Mouse (Mus musculus): ENCODE results near the gene Dnajc5.

Gene Dnajc5

DNA sequence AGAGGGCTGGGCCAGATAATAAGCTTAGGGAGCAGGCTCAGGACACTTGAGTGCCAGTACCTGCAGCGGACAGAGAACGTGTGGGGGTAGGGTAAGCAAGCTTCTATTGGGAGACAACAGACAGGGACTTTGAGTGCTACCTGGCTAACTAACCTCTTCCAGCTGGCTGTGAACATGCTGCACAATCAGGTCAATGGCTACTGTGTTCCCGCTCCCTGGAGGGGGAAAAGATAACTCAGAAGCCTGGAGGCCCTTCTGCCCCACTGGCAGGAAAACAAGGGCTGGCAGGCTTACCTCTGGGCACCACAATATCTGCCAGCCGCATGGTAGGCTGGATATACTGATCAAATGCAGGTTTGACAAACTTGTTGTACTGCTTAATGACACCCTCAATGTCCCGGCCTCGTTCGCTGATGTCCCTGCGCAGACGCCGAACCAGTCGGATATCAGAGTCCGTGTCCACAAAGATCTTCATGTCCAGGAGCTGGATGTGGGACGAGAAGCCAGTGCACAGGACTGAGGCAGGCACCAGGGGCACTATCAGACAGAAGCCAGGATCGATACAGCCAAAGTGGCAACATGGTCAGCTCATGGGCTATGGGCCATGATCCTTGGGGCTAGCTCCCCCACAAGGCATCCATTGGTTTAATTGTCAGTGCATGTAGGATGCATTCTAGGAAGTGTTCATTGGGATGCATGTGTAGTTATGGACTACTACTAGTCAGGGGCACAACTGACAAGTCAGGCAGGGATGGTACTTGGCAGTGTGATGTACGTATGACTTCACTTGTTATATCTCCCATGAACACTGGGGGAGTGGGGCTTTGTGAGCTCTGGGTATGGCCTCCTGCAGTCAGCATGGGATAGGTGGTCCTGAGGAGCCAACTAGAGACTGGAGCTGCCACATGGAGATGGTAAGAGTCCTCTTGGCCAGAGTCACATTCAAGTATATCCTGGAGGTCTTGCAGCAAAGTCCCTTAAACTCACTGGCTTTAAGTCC is 52.9 kb downstream of the Dnajc5 start:
- no peak for DNase-seq (ENCODE audit: low spot score in 2 of 2)

DNA sequence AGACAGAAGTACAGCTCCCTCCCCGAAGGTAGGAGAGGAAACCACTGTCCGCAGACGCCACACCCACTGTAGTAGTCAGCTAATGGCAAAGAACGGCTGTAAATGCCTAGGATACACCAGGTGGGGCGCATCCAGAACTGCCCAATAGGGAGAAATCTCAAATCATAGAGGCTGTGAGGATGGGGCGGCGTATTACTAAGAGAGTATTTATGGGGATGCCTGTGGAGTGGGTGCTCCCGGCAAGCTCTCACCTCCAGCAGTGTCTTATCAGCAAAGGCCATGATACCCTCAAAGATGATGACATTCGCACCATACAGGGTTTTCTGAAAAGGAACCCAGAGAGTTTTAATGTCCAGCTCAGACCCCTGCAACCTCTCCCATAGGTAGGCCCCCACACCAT is 53.7 kb downstream of the Dnajc5 start:
- DNase-seq (ENCODE audit: low spot score in 2 of 2) = no peak

DNA sequence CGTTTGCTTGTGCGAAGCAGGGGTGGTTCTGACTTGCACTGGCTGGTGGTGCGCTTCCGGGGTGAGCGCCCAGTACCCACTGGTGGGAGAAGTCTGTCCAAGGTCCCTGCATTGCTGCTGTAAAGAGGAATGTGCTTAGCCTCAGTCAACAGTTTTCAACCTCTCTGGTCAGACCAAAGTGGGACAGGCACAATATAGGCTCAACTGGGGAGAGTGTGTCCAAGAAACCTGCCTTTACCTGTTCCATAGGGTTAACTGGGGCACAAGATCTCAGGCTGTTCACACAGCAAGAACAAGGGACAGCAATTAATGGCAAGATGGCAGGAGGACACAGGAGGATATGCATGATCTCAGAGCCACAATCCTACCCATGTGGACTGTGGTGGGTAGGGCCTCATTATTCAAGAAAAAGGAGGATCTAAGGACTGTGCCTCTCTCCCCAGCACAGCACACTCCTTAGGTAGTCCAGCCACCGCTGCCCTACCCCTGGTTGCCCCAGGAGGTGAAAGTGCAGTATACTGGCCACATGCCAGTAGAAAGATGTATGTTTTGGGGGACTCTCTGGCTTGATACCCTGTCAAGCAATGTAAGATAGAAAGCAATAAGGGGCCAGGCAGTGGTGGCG is 54.7 kb downstream of the Dnajc5 start:
- DNase-seq (ENCODE audit: low spot score in 2 of 2) = no peak

DNA sequence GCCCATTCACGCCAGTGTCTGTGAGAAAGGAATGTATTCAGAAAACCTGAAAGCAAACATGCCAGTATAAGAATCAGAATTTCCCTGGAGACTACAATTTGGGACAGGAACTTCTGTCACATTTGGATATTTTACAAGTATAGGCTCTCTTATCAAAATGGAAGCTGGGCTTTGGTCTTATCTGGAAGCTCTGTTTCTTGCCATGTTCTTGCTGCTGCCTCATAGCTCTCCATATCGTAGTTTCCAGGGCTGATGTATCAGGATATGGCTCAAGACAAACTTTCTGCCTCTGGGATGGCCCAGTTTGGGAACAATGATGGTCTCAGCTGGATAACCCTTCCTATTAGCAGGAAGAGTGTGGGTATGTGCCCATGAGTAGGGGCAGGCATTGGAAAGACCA is 56.3 kb downstream of the Dnajc5 start:
- no peak for DNase-seq (ENCODE audit: low spot score in 2 of 2)

DNA sequence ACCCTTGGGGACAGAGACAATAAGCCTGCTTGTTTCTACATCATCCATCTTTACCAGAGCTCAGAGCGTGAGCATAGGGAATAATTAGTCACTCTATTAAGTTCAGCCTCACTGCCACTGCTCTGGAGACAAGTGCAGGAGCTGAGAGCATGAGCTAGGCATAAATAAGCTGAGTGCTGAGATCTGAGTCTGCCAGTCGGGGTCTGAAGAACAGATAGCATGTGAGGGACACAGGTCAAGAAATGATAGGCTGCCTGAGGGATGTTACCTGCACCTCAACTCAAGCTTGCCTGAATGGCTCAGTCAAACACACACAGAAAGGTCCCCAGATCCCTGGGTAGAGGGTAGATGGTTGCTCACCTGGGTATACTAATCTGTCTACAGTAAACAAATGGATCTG is 56.8 kb downstream of the Dnajc5 start:
- no peak for DNase-seq (ENCODE audit: low spot score in 2 of 2)

GRCm38 (mm10) chr2:181577981-181578581 is 57.8 kb downstream of the Dnajc5 start:
- DNase-seq (ENCODE audit: low spot score in 2 of 2) = no peak

DNA sequence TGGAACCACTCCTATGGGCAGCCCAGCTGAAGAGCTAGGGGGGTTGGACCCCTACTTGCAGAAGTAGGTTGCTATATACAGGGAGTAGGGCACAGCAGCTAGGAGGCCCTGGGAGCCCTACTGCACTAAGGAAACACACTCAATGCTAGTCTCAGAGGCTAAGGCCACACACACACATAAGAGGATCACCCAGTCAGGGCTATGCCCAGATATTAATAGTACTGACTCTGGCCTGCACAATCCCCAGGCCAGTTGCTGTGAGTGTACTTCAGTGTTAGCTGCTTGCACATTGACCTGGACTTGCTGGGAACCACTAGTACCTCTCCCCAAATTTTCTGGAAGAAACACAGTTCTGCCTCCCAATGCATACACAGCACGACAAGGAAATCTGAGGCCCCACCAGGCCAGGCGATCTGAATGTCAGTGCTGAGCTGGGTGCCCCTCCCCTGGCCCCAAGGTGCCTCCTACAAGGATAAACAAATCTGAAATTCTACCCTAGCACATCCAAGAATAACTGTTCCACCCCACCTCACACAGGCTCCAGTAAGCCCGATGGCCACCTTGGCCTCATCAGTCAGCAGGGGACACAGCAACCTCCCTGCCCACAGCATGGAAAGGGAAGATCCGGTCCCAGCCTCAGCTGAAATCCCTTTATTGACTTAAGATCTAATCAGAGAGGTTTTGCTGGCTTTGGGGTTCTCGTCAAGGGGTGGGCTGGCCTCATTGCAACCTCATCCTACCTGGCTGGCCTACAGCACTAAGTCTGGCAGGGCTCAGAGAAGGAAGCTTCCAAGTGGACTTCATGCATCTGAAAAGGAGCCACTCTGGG is 58.7 kb downstream of the Dnajc5 start:
- no peak for DNase-seq (ENCODE audit: low spot score in 2 of 2)

- DNase-seq (ENCODE audit: low spot score in 2 of 2) = no peak
These were observed 59.4 kb downstream of the Dnajc5 start for GRCm38 (mm10) chr2:181579681-181580080.

GRCm38 (mm10) chr2:181580131-181580772 is 60.0 kb downstream of the Dnajc5 start:
- no peak for DNase-seq (ENCODE audit: low spot score in 2 of 2)

DNA sequence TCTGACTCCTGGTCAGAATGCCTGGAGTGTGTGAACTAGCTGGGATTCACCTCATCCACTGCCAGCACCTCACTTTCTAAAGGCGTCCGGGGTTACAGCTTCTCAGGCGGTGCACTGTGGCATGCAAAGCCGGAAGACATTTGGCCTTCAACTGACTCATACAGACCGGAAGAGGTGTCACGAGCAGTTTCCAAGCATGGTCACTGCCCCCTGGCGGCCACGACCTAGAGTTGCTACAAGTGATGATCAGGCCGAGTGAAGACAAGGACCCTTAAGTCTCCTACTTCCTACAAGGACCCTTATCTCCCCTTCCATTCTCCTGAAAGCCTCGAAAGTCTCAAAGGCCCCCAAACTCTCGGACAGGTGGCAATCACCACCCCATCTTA is 60.7 kb downstream of the Dnajc5 start:
- DNase-seq (ENCODE audit: low spot score in 2 of 2) = peak; percentile 76 to 85

GRCm38 (mm10) chr2:181581402-181582120 is 61.3 kb downstream of the Dnajc5 start:
- DNase-seq (ENCODE audit: low spot score in 2 of 2) = peak; percentile 78 to 79

DNA sequence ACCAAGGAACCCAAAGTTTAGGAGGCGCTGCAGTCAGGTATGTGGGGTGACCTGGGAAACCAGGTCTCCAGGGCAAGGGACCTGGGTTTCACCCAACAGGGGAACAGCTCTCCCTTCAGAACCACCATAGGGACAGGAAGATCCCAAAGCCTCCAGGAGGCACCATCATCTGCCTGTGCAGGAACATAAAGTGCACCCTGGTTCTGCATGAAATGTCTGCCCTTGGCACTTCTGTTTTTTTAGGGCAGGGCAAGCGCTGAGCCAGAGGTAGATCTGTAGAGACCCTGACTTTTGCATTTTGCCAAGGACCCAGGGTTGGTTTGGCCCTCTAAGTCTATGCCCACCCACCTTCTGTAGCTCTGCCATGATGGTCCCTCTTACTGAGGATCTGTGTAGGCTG is 62.1 kb downstream of the Dnajc5 start:
- DNase-seq (ENCODE audit: low spot score in 2 of 2) = no peak

GRCm38 (mm10) chr2:181582939-181583338 is 62.7 kb downstream of the Dnajc5 start:
- peak in 1 of 2 experiments; percentile 2 for DNase-seq (ENCODE audit: low spot score in 2 of 2)

GRCm38 (mm10) chr2:181583460-181584257 is 63.4 kb downstream of the Dnajc5 start:
- DNase-seq (ENCODE audit: low spot score in 2 of 2) = peak in 1 of 2 experiments; percentile 2

DNA sequence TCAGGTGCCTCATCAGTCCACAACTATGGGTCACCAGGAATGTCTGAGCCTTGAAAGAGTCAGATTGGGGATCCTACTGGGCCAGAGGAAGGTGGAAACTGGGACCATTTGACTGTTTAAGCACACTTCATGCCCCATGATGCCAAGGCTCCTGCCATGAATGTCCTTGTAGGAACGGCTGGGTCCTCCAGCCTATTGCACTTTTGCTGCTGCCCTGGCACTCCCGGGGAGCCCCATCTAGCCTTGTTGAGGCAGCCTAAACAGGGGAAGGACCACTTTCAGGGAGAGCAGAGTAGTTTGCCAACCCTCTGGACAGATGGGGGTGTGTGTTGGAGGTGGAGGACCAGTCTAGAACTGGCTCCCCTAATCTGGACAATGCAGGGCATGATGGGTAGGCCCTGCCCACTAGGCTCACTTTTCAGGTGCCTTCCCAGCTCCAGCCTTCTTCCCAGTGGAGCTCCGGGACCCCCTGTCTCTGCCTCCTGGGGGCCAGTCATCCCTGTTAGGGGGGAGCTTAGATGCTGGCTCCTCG is 64.2 kb downstream of the Dnajc5 start, which contains the start of gene Uckl1:
Uckl1 (minus strand) TSS at position 482 of the 532 bp plus-strand sequence.
- DNase-seq (ENCODE audit: low spot score in 2 of 2) = peak in 1 of 2 experiments; percentile 2

GRCm38 (mm10) chr2:181585506-181585905 is 65.2 kb downstream of the Dnajc5 start:
- no peak for DNase-seq (ENCODE audit: low spot score in 2 of 2)

- DNase-seq (ENCODE audit: low spot score in 2 of 2) = no peak
These were observed 65.8 kb downstream of the Dnajc5 start for GRCm38 (mm10) chr2:181586124-181586523.

- no peak for DNase-seq (ENCODE audit: low spot score in 2 of 2)
These were observed 67.5 kb downstream of the Dnajc5 start for GRCm38 (mm10) chr2:181587796-181588195.

GRCm38 (mm10) chr2:181588229-181588780 is 68.0 kb downstream of the Dnajc5 start:
- no peak for DNase-seq (ENCODE audit: low spot score in 2 of 2)

Measured in thymus, postnatal 10 days (tissue).